Comparison of ENCODE assay signal across 9 mouse cellular contexts in the genomic region with DNA sequence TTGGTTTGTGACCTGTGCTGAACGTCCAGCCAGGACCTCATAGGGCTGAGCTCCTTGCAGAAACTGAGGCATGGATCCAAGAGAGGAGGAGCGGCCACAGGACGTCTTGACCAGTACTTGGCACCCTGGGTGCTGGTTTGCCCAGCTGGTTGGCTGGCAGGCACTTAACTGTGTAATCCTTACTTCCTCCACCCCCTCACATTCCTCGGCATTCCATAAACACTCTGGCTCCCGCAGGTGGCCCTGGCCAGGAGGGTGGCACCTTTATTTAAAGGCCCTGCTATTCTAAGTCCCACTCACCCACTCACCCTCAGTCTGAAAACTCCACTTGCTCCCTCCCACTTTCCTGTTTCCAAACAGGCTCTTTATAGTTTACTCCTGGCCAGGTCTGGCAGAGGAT. TPM values are rescaled to one million over a fixed set of nuclear protein-coding genes. Genes with fewer than 3 reads are reported as not detected.
DNase-seq lines count a peak whose midpoint lies in the region; ATAC-seq and TF ChIP-seq lines count a peak whose summit lies in the region.
"Had no signal": no experiment of that assay in that cellular context is flagged by ENCODE, and none has a peak within 500 bp of the region (broad histone marks: within the 10 kb centered on the region; RNA-seq: fewer than 3 reads in every experiment).

No protein-coding gene starts in this region.

- no peak overlapping the region for H3K27ac ChIP-seq in kidney, embryonic 15.5 days

- H3K4me3 ChIP-seq in kidney, embryonic 15.5 days (replicated peaks), result no peak overlapping the region
- H3K4me3 ChIP-seq in myocyte, result no peak overlapping the region
- H3K4me3 ChIP-seq: erythroblast, embryonic 14.5 days had no signal

- H3K36me3 ChIP-seq in kidney, embryonic 15.5 days, result no peaks in the 10 kb centered on the region
- H3K36me3 ChIP-seq in myocyte (ENCODE audit: control insufficient read depth, insufficient read depth), result no peaks in the 10 kb centered on the region

- TF ChIP-seq POLR2A in myocyte (IDR thresholded peaks at IDR 0.05; ENCODE audit: insufficient read length, low read depth), result no peak

- H3K79me2 ChIP-seq in myocyte (ENCODE audit: control insufficient read depth, insufficient read depth), result no peaks in the 10 kb centered on the region

- H3K4me1 ChIP-seq in kidney, embryonic 15.5 days, result peaks cover 1% of the 10 kb centered on the region; the same call in 1 of the 2 replicates

- H3K9me3 ChIP-seq in kidney, embryonic 15.5 days (replicated peaks), result no peaks in the 10 kb centered on the region

- ATAC-seq in kidney, embryonic 15.5 days (replicated peaks; ENCODE audit: low FRiP score), result no peak

- H3K9ac ChIP-seq in kidney, embryonic 15.5 days, result no peak overlapping the region

- H3K4me2 ChIP-seq in kidney, embryonic 15.5 days, result no peak overlapping the region
- H3K4me2 ChIP-seq in myocyte (ENCODE audit: low read depth), result peak overlapping the region; percentile 15

- no peaks in the 10 kb centered on the region for H3K27me3 ChIP-seq in kidney, embryonic 15.5 days
- H3K27me3 ChIP-seq in myocyte (ENCODE audit: control insufficient read depth, insufficient read depth, insufficient read length), result no peaks in the 10 kb centered on the region

- no peak overlapping the region for H3ac ChIP-seq in myocyte (ENCODE audit: control insufficient read depth, insufficient read length)

- peak; percentile 76 for DNase-seq in kidney, adult 18-20 months
- DNase-seq in brain, adult 2 months (ENCODE audit: low read depth, low spot score), result peak; percentile 45
- peak; percentile 79 to 89 for DNase-seq in kidney, postnatal 36 days
- no peak for DNase-seq in thymus, postnatal 10 days (ENCODE audit: low spot score in 2 of 2)
- DNase-seq in neural tube, embryonic 10.5 days (ENCODE audit: extremely low spot score, low spot score), result no peak
- no peak for DNase-seq in layer of hippocampus, adult 9-10 months (ENCODE audit: low spot score)

- 50% methylated on average over 5 of the region's 5 CpGs for WGBS in kidney, embryonic 15.5 days

TF ChIP-seq in myocyte, 11 proteins besides CTCF, POLR2A, EP300 and RAD21:
- no peak for TF ChIP-seq SRF (IDR thresholded peaks at IDR 0.05; ENCODE audit: control insufficient read depth, insufficient read length, low read depth)
- TF ChIP-seq MAX (IDR thresholded peaks at IDR 0.05; ENCODE audit: low read depth), result no peak
- no peak for TF ChIP-seq REST (IDR thresholded peaks at IDR 0.05; ENCODE audit: insufficient read depth, insufficient read length)
- peak in 1 of 3 experiments; percentile 73 for TF ChIP-seq MYOD1 (IDR thresholded peaks at IDR 0.05; ENCODE audit: control insufficient read depth in 1 of 3, insufficient read length in 2 of 3, low read depth in 2 of 3)
- TF ChIP-seq TCF3 (IDR thresholded peaks at IDR 0.05; ENCODE audit: insufficient read length, low read depth), result no peak
- TF ChIP-seq CEBPB (IDR thresholded peaks at IDR 0.05; ENCODE audit: insufficient read depth, poor library complexity, severe bottlenecking), result no peak
- no peak for TF ChIP-seq USF1 (IDR thresholded peaks at IDR 0.05; ENCODE audit: low read depth)
- no peak for TF ChIP-seq E2F4 (IDR thresholded peaks at IDR 0.05; ENCODE audit: insufficient read depth)
- TF ChIP-seq POLR2AphosphoS2 (IDR thresholded peaks at IDR 0.05; ENCODE audit: insufficient read length, low read depth), result no peak
- peak; percentile 5 for TF ChIP-seq TCF12 (IDR thresholded peaks at IDR 0.05; ENCODE audit: insufficient read depth, poor library complexity, severe bottlenecking)
- TF ChIP-seq MYOG (IDR thresholded peaks at IDR 0.05; ENCODE audit: control insufficient read depth in 1 of 3, insufficient read depth in 1 of 3, insufficient read length in 2 of 3, low read depth in 2 of 3), result peak in 1 of 3 experiments; percentile 71

RNA-seq across cellular contexts. Expression of a gene that starts 17.2 kb away (rescaled TPM):
- polyA plus RNA-seq in kidney, embryonic 15.5 days (2015; fragmentation: Nextera tagmentation; extraction: Ambion mirVana), result 2.6 and 4.5 TPM in 2 replicates
- polyA plus RNA-seq in myocyte (2012; fragmentation: generic; extraction: Trizol), result 0.34 TPM
- polyA plus RNA-seq: erythroblast, embryonic 14.5 days had no signal

RNA-seq across cellular contexts. Expression of a gene that starts 58.2 kb away (rescaled TPM):
- 10.4 and 11.9 TPM in 2 replicates for polyA plus RNA-seq in kidney, embryonic 15.5 days (2015; fragmentation: Nextera tagmentation; extraction: Ambion mirVana)
- polyA plus RNA-seq in myocyte (2012; fragmentation: generic; extraction: Trizol), result 2.9 TPM

Comparison
In these comparisons a context has a peak if more than half of its experiments do, and no peak if none do; other contexts are left out.
1. DNase-seq: peak in kidney, adult 18-20 months (single experiment), brain, adult 2 months (single experiment) and kidney, postnatal 36 days (2 of 2); none in thymus, postnatal 10 days (0 of 2), neural tube, embryonic 10.5 days (single experiment) and layer of hippocampus, adult 9-10 months (single experiment).